Mouse (Mus musculus): ENCODE measurements around the gene Llgl1.

- TF ChIP-seq CTCF (IDR thresholded peaks at IDR 0.05; ENCODE audit: low read depth) (no peak), EP300 (IDR thresholded peaks at IDR 0.05; ENCODE audit: low read depth) (no peak)
These were observed 10.2 kb downstream of the Llgl1 start for GRCm38 (mm10) chr11:60709481-60710465.
